Mouse (Mus musculus) embryonic facial prominence, embryonic 14.5 days (tissue): ENCODE results near the gene Hoxb9. TPM values are rescaled to one million over a fixed set of nuclear protein-coding genes. Genes with fewer than 3 reads are reported as not detected.

ENCODE experiments used
- ATAC-seq: fragments of 200-750 bp; cut with Nextera tagmentation; 2 replicates; pipeline ENCODE4 v1.8.0; 2017; ENCODE audit warnings: low read depth, moderate number of reproducible peaks, moderate TSS enrichment
- DNase-seq: peaks from one replicate; pipeline ENCODE4 v3.0.0-alpha.2; 2015; ENCODE audit warnings: low spot score
- H3K27ac ChIP-seq: fragments of 300-500 bp; sonication (generic); replicated peaks from 2 replicates; pipeline ENCODE4 v1.5.1; 2014; ENCODE audit warnings: low read depth, mild to moderate bottlenecking, low read length, moderate library complexity
- H3K27me3 ChIP-seq: fragments of 300-500 bp; sonication (generic); replicated peaks from 2 replicates; pipeline ENCODE4 v1.6.1; 2014; ENCODE audit warnings: low read length; ENCODE audit not compliant: control insufficient read depth, insufficient read depth
- H3K36me3 ChIP-seq: fragments of 300-500 bp; sonication (generic); 2 replicates; pipeline ENCODE4 v1.6.1; 2014; ENCODE audit warnings: low read length, mixed read lengths; ENCODE audit not compliant: control insufficient read depth, insufficient read depth
- H3K4me1 ChIP-seq: fragments of 300-500 bp; sonication (generic); 2 replicates; pipeline ENCODE4 v1.6.1; 2014; ENCODE audit warnings: antibody characterized with exemption, low read length; ENCODE audit not compliant: control insufficient read depth, insufficient read depth
- H3K4me2 ChIP-seq: fragments of 300-500 bp; sonication (generic); 2 replicates; pipeline ENCODE4 v1.6.1; 2014; ENCODE audit warnings: low read depth, mild to moderate bottlenecking, low read length, moderate library complexity, mixed read lengths
- H3K4me3 ChIP-seq: fragments of 300-500 bp; sonication (generic); 2 replicates; pipeline ENCODE4 v1.5.1; 2014; ENCODE audit warnings: low read depth, mild to moderate bottlenecking, low read length
- H3K9ac ChIP-seq: fragments of 300-500 bp; sonication (generic); 2 replicates; pipeline ENCODE4 v1.6.1; 2014; ENCODE audit warnings: low read depth, mild to moderate bottlenecking, low read length, moderate library complexity, mixed read lengths
- H3K9me3 ChIP-seq: fragments of 300-500 bp; sonication (generic); 2 replicates; pipeline ENCODE4 v1.6.1; 2016; ENCODE audit warnings: low read length; ENCODE audit not compliant: control insufficient read depth
- WGBS: fragments of 180-500 bp; shearing (Covaris S2); extraction: QIAGEN DNeasy Blood & Tissue Kit; methylation state at CpG from one replicate; pipeline ENCODE4 v1.1.7; 2014; 5-methylcytosine and 5-hydroxymethylcytosine counted together
- polyA plus RNA-seq: library from polyadenylated mRNA; unstranded; fragments of >200 nt; fragmentation: Nextera tagmentation; extraction: Ambion mirVana; gene quantifications from 2 replicates; pipeline ENCODE4 v1.2.1, GENCODE M21; 2014

Gene Hoxb9
- polyA plus RNA-seq, 1 experiment from 2014 or later: 0.10 TPM

DNA sequence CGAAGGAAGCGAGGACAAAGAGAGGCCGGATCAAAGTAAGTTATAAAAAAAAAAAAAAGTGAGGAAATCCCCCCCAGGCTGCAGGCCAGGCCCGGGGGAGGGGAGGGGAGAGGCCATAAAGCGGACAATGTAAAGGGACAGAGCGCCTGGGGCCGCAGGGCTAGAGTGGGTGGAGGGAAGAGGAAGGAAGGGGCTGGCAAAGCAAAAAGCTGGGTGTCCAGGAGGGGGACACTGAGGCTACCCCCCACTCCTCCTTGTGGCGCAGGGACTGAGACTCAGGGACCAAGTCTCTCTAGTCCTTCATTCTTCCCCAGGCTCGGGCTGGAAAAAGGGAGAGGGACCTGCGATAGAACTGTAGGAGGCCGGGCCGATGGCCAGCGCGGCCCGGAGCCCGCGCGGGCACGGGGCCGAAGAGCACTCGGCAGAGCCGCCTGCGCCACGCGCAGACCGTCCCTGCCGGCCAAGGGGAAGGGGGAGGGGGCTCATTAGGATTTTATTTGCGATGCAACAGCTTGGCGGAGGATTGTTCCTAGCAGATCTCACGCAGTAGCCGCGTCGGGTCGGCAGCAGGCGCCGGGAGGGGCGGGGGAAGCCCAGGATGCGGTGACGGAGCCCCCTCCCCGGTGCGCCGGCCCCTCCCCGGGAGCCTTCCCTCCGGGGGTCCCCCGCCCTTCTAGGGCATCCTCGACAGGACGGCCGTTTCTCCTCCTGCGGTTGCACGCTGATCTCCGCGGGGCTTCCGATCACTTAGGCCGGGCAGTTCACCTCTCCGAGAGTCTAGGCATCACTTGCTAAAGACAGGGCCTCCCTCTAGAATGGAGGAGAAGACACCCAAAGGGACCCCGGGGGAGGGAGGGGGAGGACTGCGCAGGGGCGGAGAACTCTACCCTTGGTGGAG, 1.0 kb downstream of the Hoxb9 start:
- Histone ChIP-seq H3K27ac (no peak overlapping the region), H3K4me2 (0 out of 2 replicates have a peak overlapping the region, but pooled peaks have one; percentile 4), H3K4me3 (peak overlapping the region; percentile 21), H3K9ac (no peak overlapping the region), H3K36me3 (no peaks in the 10 kb centered on the region), H3K9me3 (no peaks in the 10 kb centered on the region), H3K27me3 (peaks cover 99% of the 10 kb centered on the region), H3K4me1 (no peaks in the 10 kb centered on the region)
- DNase-seq: no peak
- WGBS: 1% methylated on average over 18 of the region's 58 CpGs
- ATAC-seq: no peak

DNA sequence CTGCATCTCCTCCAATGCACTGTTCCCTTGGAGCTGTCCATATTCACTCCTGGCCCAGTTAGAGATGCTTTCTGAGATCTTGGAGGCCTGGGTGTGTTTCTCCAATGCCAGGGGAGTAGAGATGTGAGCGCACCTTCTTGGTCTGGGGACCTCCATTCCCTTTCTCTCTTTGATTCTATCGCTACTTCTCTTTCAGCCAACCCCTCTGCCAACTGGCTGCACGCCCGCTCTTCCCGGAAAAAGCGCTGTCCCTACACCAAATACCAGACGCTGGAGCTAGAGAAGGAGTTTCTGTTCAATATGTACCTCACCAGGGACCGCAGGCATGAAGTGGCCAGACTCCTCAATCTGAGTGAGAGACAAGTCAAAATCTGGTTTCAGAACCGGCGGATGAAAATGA, 3.2 kb downstream of the Hoxb9 start:
- H3K4me1 ChIP-seq: no peaks in the 10 kb centered on the region
- 5% methylated on average over 10 of the region's 10 CpGs for WGBS
- H3K9me3 ChIP-seq: no peaks in the 10 kb centered on the region
- no peak for ATAC-seq
- no peaks in the 10 kb centered on the region for H3K36me3 ChIP-seq
- H3K27ac ChIP-seq: no peak overlapping the region
- no peak overlapping the region for H3K4me2 ChIP-seq
- DNase-seq: no peak
- H3K27me3 ChIP-seq: peaks cover 100% of the 10 kb centered on the region
- no peak overlapping the region for H3K4me3 ChIP-seq
- no peak overlapping the region for H3K9ac ChIP-seq

DNA sequence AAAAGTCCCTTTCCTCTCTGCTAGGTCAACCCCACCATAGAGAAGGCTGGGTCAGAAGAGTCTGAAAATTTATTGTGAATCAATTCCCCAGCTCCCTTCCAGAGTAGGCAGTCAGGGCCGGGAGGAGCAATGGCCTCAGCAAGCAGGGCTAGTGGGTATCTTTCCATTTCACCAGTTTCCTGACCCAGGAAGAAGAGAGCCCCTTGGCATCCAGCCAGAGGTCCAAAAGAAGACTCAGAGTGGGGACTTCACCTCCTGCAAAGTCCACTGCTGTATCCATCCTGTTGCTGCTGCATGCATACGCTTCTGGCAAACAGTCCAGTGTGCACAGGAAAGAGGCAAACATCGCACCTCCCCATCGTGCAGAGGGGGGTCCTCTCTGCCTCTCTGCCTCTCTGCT, 4.6 kb downstream of the Hoxb9 start:
- no peak overlapping the region for H3K4me2 ChIP-seq
- H3K27me3 ChIP-seq: peaks cover 100% of the 10 kb centered on the region
- DNase-seq: no peak
- no peak overlapping the region for H3K4me3 ChIP-seq
- H3K4me1 ChIP-seq: no peaks in the 10 kb centered on the region
- H3K27ac ChIP-seq: no peak overlapping the region
- WGBS: 8% methylated on average over 4 of the region's 4 CpGs
- no peak overlapping the region for H3K9ac ChIP-seq
- H3K9me3 ChIP-seq: no peaks in the 10 kb centered on the region
- H3K36me3 ChIP-seq: no peaks in the 10 kb centered on the region
- no peak for ATAC-seq

DNA sequence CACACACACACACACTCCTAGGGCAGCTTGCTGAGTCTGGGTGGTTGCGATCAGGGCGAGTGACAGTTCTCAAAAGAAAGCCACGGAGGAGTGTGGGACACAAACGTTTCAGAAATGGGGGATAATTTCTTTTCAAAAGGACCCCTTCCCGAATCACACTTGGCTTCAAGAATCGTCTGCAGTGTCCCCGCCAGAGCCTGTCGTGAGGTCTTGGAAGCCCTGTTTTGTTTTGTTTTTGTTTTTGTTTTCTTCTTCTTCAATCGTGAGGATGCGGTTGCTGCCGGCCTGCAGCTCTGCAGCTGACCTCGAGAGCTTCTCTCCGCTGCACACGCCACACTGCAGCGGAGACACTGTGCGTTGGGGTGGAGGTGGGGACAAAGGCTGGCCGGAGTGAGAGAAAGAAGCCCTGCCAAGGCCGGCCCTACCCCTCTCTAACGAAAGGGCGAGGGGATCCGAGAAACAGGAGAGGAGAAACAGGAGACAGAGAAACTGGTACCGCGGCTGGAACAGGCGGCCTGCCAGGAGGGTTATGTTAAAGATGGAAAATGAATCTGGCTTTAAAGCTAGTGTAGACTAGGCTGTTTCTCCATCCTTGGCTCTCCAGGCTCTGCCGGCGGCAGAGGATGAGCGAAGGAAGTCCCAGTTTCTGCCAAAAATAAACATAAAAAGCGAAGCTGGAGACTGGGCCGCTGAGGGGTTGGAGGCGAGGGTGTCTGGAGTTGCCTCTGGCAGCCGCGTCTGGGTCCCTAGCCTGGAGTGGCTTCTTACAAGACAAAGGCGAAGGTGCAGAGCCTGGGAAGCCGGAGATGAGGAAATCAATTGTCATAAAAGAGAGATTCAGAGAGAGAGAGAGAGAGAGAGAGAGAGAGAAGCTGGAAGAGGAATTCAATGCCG, 6.1 kb downstream of the Hoxb9 start:
- H3K9ac ChIP-seq: no peak overlapping the region
- H3K4me3 ChIP-seq: no peak overlapping the region
- no peak overlapping the region for H3K4me2 ChIP-seq
- no peaks in the 10 kb centered on the region for H3K36me3 ChIP-seq
- no peak overlapping the region for H3K27ac ChIP-seq
- no peak for ATAC-seq
- no peaks in the 10 kb centered on the region for H3K9me3 ChIP-seq
- H3K27me3 ChIP-seq: peaks cover 99% of the 10 kb centered on the region
- WGBS: 1% methylated on average over 35 of the region's 35 CpGs
- DNase-seq: no peak
- H3K4me1 ChIP-seq: no peaks in the 10 kb centered on the region

DNA sequence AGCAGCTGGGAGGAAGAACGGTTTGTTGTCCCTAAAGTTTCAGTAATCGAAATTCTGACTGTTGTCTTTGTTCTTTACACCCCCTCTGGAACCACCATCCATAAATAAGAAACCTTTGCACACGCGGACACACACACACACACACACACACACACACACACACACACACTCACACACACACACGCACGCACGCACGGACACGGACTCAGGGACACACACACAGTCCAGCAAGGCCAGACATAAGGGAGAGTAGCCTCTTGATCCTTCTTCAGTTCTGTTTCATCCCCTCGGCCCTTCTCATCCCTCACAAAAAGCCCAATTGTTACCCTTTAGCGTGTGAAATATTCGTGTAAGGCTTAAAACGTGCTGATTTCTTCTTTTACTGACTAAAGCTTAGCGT, 7.1 kb downstream of the Hoxb9 start:
- ATAC-seq: no peak
- WGBS: 17% methylated on average over 14 of the region's 14 CpGs

DNA sequence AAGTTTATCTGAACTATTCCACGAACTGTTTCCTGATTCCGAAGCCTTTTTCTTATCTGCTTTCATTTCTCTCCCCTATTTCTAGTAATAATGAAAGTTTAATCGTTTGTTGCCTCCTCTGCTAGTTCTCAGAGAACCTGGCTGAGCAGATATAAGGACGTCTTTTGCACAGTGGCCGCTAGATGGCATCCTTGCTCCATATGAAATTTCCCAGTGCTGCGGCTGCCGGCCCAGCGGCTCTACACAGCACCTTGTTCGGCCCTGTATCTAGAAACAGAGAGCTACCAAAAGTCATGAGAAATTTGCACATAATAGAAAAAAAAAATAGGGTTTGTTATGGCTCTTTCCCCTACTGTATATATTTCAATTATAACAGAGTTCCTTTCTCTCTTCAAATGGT, 7.5 kb downstream of the Hoxb9 start:
- H3K9me3 ChIP-seq: no peaks in the 10 kb centered on the region
- H3K27ac ChIP-seq: no peak overlapping the region
- H3K36me3 ChIP-seq: no peaks in the 10 kb centered on the region
- no peak overlapping the region for H3K4me2 ChIP-seq
- ATAC-seq (no peak; the same call in 1 of the 2 replicates), DNase-seq (peak; percentile 87)
- under 1% methylated on average over 9 of the region's 9 CpGs for WGBS
- H3K4me3 ChIP-seq: no peak overlapping the region
- no peaks in the 10 kb centered on the region for H3K4me1 ChIP-seq
- no peak overlapping the region for H3K9ac ChIP-seq
- peaks cover 99% of the 10 kb centered on the region for H3K27me3 ChIP-seq

More for the DNA sequence above, 7.1 kb downstream of the Hoxb9 start:
- Histone ChIP-seq H3K4me1 (no peaks in the 10 kb centered on the region), H3K36me3 (no peaks in the 10 kb centered on the region), H3K4me3 (no peak overlapping the region), H3K4me2 (no peak overlapping the region), H3K9me3 (no peaks in the 10 kb centered on the region), H3K27ac (no peak overlapping the region), H3K27me3 (peaks cover 99% of the 10 kb centered on the region), H3K9ac (no peak overlapping the region)
- no peak for DNase-seq

DNA sequence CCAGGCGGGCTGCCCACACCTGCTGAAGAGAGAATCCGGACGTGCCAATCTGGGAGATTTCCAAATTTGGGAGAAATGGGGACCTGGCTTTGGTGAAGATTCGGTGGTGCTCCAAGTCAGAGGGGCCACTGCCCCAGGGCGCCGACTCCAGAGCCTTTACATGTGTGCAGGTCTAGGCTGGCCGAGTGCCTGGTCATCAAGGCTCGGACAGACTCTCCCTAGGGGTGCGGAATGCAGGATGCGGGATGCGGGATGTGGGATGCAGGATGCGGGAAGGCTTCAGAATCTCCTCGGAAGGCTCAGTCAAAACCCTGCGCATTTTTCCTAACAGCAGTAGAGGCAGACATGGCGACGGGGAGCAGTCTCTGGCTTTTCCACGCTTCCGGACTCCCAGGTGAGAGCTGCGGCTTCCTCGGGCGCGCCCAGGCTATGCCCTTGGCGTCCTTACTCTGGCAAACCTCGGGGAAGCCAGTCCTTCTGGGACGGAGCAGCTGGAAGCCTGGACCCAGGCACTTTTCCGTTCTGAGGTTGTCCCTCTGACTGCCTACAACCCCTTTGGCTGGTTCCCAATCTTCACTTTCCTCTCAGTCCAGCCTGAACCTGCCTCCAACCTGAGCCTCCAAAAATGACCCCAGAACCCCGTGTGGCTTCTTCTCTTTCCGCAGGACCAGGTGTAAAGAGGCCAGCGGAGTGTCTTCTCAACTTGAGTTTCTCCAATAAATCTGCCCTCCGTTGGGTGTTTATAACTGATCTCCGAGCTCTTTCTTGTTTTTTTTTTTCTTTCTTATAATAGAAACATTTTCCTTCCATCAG, 8.4 kb downstream of the Hoxb9 start:
- ATAC-seq (no peak), DNase-seq (no peak)
- 3% methylated on average over 31 of the region's 31 CpGs for whole genome bisulfite sequencing
- Histone ChIP-seq H3K9ac (no peak overlapping the region), H3K4me2 (no peak overlapping the region), H3K27ac (no peak overlapping the region), H3K36me3 (no peaks in the 10 kb centered on the region), H3K4me3 (no peak overlapping the region), H3K4me1 (peaks cover 3% of the 10 kb centered on the region; the same call in 1 of the 2 replicates), H3K9me3 (no peaks in the 10 kb centered on the region), H3K27me3 (peaks cover 99% of the 10 kb centered on the region)
